ENCODE assay signal across 10 mouse cellular contexts in the genomic region with DNA sequence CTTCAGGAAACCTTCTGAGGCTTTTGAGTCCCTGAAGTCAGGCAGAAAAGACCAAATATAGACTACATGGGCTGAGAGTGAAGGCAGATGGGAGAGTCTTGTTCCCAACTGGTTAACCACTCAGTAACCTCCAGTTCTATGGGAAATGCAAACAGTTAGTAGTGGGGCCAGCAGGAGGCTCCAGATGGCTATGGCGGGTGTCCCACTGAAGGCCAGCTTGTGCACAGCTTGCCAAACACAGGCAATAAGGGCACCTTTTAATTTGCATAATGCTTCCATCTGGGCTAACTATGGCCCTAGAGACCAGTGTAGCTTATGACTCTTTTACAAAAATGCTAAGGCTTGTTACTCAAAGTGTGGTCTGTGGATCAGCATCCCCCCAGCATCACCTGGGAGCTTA.
DNase-seq lines count a peak whose midpoint lies in the region; ATAC-seq and TF ChIP-seq lines count a peak whose summit lies in the region.
"Had no signal": no experiment of that assay in that cellular context is flagged by ENCODE, and none has a peak within 500 bp of the region (broad histone marks: within the 10 kb centered on the region; RNA-seq: fewer than 3 reads in every experiment).

No protein-coding gene starts in this region.

- peak; percentile 84 for DNase-seq in left cerebral cortex, postnatal 4 days
- no peak for DNase-seq in left cerebral cortex, postnatal 36 days (ENCODE audit: low spot score in 2 of 2)
- DNase-seq in brain, embryonic 14.5 days (ENCODE audit: low read depth) = peak; percentile 85
- DNase-seq in cerebellum, adult 9-11 months = peak; percentile 89
- peak; percentile 79 to 82 for DNase-seq in layer of hippocampus, adult 8-10 months (ENCODE audit: low spot score in 2 of 2)
- DNase-seq in thymus, postnatal 4 days = no peak
- DNase-seq in adrenal gland, postnatal 10 days = no peak
- DNase-seq: adrenal gland, postnatal 25 days; lung, postnatal 10 days had no signal

- no peak for ATAC-seq in megakaryocyte progenitor cell, adult 5-6 weeks (replicated peaks; ENCODE audit: poor library complexity)

- intact Hi-C loops in left cerebral cortex, postnatal 4 days (cut with DNase I) = no loop called here
- intact Hi-C loops in left cerebral cortex, postnatal 36 days (cut with DNase I) = no loop called here

- no peak for TF ChIP-seq POLR2A in brain, embryonic 14.5 days (IDR thresholded peaks at IDR 0.05; ENCODE audit: borderline replicate concordance, extremely low read depth, insufficient read depth, insufficient read length, poor library complexity, severe bottlenecking)

- TF ChIP-seq CTCF in brain, embryonic 14.5 days (IDR thresholded peaks at IDR 0.05; ENCODE audit: borderline replicate concordance, extremely low read depth, insufficient read depth, insufficient read length) = no peak

Comparison
In these comparisons a context has a peak if more than half of its experiments do, and no peak if none do; other contexts are left out.
1. DNase-seq: peak in left cerebral cortex, postnatal 4 days (single experiment), brain, embryonic 14.5 days (single experiment), cerebellum, adult 9-11 months (single experiment) and layer of hippocampus, adult 8-10 months (2 of 2); none in left cerebral cortex, postnatal 36 days (0 of 2), thymus, postnatal 4 days (single experiment) and adrenal gland, postnatal 10 days (single experiment).